Mouse (Mus musculus): ENCODE measurements around the gene Dock4.

The Dock4 gene

GRCm38 (mm10) chr12:40568971-40569968 is 123.5 kb downstream of the Dock4 start:
- DNase-seq (ENCODE audit: low read depth, low spot score), result no peak

GRCm38 (mm10) chr12:40570250-40570649 is 124.5 kb downstream of the Dock4 start:
- no peak for DNase-seq (ENCODE audit: low read depth, low spot score)

GRCm38 (mm10) chr12:40574051-40574450 is 128.3 kb downstream of the Dock4 start:
- no peak for DNase-seq (ENCODE audit: low read depth, low spot score)

- no peak for DNase-seq (ENCODE audit: low read depth, low spot score)
Observed at GRCm38 (mm10) chr12:40576749-40577148, 131.0 kb downstream of the Dock4 start.

DNA sequence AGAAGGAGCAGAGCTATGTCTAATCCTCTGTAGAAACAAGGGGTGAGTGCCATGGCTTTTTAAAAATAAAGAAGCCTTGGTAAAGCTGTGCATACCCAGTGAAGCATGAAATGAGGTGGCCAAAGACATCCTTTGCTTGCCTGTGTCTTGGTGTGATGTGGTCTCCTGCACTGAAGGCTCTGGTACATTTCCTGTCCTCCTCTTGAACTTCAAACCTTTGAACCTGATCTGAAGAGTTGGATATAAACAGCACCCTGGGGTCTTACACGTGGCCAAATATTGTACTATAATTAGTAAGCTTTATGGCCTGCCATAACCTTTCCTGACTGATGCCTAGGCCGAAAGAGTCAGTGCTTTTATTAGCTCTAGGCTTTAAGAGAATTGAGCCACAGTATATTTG is 134.6 kb downstream of the Dock4 start:
- DNase-seq (ENCODE audit: low read depth, low spot score), result peak; percentile 18

DNA sequence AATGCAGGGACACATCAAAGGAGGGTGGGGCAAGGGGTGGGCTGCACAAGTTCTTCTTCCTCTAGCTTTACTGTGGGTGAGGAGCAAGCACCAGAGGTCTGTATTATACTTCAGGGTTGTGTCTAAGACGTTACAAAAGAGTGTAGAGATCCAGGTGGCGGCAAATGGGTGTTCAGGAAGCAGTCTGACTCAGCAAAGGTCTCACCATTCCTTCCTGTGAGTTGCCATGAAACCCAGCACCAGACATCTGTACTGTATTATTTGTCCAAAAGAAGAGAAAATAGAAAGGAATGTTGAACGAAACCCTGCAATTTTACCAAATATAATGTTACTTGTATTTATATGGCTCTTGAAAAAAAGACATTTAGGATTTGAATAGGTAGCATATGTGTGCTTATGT is 135.3 kb downstream of the Dock4 start:
- no peak for DNase-seq (ENCODE audit: low read depth, low spot score)

DNA sequence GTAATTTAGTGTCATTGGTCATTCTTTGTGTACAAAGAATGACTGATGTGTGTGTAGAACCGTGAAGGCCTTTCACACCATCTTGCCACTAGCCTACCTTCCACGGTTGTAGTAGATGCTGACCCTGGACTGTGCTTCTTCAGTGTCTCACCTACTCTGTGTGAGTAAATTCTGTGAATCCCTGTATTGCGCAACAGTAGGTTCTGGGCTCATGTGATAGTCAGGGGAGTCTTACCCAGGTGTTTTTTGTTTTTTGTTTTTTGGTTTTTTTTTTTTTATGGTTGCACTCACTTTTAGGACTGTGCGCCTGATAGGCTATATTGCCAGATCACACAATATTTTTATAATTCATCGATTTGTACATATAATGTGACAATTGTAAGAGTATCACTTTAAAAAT is 136.3 kb downstream of the Dock4 start:
- DNase-seq (ENCODE audit: low read depth, low spot score), result no peak

DNA sequence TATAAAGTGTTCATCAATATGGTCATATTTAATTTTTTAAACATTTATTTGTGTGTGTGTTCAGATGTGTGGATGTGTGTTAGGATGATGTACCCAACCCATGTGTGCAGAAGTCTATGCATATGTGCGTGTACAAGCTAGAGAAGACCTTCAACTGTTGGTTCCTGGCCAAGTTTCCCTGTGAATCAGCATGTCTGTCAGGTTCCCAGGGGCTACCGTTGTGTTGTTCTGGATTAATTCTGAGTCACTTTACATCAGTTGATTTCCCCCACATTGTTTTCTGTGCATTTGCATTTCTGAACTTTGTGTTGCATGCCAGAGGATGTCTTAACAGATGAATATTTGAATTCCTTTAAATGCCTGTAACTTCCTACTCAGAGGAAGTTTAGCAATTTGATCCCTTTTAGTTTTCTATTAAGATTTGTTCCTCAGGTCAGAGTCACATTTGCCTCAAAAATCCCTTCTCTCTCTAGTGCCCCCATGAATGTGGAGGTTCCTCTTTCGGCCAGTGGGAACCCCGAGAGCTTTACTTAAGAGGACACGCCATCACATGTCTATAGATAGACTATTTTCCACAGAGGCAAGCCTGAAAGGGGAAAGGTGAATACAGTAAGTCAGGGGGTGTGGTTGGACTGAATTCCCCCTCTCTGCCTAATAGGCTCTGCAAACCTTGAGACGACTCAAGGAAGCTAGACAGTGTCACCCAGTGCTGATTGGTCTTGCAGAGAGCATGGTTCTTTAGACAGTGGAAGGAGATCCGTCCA is 139.0 kb downstream of the Dock4 start:
- DNase-seq (ENCODE audit: low read depth, low spot score), result no peak

DNA sequence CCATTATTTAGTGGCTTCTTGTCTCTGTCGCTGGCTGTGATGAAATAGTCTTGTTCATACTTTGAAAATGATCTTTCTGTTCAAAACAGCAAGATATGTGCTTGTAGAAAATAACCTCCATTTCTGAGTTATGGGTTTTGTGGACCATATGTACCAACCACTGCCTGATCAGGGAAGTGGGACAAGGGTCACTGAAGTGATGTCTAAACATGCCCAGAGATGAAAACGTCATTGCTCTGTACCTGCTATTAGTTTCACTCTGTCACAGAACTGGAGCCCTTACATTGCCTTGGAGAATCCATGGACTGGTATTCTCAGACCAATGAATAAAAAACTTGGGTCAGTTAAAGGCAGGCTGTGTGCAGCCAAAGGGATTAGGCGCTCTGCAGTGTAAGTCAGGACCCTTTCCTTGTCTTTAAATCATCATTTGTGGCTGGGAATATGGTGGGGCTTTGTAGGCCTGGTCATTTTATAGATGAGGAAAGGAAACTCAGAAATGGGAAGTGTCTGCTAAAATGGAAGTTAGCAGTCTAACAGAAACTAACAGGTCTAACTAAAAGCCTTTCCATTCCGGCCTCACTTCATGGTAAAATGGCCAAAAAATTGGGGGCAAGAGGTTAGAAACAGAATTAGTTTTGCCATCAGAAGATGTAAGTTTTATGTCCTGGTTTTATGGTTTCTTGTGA is 139.8 kb downstream of the Dock4 start:
- DNase-seq (ENCODE audit: low read depth, low spot score), result no peak

DNA sequence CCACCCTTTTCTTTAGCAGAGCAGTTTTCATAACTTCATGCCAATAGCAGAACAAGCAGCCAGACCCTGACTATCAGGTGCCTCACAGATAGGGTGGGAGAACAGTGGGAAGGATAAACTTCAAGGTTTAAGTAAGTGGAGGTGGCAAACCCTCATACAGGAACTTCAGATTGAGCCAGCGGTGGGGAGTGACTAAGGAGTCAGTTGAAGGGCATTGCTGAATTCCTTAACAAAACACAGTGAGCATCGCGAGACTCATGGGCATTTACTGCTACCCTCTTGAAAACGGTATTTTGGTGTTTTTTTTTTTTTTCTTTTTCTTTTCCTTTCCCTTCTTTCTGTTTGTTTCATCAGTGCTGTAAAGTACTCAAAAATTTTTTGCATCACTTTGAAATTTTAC is 148.4 kb downstream of the Dock4 start:
- no peak for DNase-seq (ENCODE audit: low read depth, low spot score)

GRCm38 (mm10) chr12:40595440-40595839 is 149.7 kb downstream of the Dock4 start:
- no peak for DNase-seq (ENCODE audit: low read depth, low spot score)

GRCm38 (mm10) chr12:40596020-40596419 is 150.3 kb downstream of the Dock4 start:
- no peak for DNase-seq (ENCODE audit: low read depth, low spot score)

DNA sequence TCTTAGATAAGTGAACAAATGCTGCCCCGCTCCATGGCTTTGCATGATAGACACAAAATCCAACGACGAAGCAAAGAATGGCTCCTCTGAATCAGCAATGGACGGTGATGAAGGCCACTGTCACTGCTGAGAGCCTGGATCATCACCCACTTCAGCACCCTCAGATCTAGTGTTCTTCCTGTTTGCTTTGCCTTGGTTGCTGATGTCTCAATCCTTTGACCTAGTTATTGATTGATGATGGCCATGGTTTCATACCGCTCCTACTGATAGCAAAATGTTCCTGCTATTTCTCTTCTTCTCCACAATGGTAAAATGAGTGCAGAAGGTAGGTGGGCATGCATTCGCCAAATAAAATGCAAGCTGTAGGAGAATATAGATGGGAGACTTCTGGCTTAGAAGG is 150.7 kb downstream of the Dock4 start:
- DNase-seq (ENCODE audit: low read depth, low spot score), result no peak

DNA sequence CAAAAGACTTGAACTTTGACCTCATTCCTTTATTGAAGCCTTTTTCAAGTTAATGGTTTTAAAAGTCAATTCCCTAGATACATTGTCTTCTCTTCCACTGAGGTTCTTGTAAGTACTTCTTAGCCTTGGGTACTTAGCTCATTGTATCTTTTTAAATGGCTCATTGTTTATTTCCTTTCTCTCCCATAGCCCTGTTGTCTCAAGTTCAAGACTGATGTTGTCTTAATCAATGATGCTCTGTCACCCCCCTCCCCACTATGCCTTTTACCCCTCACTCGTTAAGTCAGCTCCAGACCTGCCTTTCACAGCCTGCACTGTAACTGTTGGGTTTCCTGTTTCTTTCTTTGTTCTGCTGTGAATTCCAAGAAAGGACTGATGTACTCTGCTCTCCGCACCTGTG is 154.2 kb downstream of the Dock4 start:
- no peak for DNase-seq (ENCODE audit: low read depth, low spot score)

- DNase-seq (ENCODE audit: low read depth, low spot score), result no peak
Observed at GRCm38 (mm10) chr12:40605565-40605964, 159.8 kb downstream of the Dock4 start.

DNA sequence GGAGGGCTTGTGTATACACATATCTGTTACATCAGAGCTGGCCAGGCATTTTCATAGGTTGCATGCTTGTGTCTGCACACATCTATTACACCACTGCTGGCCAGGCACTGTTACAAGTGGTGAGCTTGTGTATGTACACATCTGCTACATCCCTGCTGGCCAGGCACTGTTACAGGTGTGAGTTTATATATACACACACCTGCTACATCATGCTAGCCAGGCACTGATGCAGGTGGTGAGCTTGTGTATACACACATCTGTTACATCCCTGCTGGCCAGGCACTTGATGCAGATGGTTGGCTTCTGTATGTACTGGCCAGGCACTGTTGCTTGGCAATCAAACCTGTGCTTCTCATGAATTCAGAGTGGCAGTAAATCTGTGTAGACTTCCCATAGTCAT is 177.2 kb downstream of the Dock4 start:
- no peak for DNase-seq (ENCODE audit: low read depth, low spot score)

DNA sequence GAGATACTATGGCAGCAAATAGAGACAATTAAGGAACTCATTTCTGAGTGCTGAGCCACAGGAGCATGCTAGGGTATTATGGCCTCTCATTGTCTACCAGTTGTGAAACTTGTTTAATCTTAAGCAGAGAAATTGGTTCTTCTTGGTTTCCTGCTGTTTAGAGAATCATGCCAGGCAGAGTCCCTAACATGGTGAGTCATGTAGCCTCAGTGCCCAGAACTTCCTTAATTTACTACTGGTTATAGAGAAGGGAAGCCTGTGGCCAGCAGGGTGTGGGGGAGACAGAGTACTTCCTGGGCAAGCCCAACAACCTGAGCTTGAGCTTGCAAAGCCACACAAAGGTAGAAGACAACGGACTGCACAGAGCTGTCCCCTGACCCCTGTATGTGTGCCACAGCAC is 180.8 kb downstream of the Dock4 start:
- no peak for DNase-seq (ENCODE audit: low read depth, low spot score)

DNA sequence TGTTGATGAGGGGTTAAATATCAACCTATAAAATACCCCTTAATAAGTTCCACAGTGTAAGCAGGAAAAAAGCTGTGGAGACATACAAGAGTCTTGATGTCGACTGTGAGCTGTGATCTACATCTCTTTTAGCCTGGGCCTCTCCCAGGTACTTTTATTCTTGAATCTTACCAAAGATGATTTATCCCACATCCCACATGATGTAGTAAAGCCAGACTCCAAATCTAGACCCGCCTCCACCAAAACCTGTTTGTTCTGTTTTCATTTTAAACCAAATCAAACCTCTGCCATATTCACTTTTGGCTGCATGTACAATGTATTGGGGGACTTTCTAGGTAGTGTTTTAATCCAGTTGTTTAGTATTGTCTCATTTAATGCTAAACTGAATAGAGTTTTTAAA is 187.5 kb downstream of the Dock4 start:
- DNase-seq (ENCODE audit: low read depth, low spot score), result no peak

DNA sequence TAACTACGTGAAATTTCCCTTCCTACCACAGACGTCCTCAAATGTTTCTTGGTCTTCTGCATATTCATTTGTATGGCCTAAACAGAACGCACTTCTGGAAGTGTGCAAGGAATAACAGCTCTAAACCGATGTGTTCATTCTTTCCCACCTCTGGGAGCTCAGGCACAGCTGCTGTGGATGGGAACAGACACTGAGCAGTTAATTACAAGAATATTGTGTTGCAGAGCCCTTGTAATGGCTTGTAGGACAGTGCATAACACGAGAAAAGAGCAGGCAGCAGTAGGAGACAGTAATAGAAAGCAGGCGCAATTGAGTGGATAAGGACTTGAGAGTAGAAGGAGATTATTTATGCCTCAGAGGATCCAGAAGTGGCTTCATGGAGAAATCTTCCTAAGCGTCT is 188.4 kb downstream of the Dock4 start:
- DNase-seq (ENCODE audit: low read depth, low spot score), result no peak

DNA sequence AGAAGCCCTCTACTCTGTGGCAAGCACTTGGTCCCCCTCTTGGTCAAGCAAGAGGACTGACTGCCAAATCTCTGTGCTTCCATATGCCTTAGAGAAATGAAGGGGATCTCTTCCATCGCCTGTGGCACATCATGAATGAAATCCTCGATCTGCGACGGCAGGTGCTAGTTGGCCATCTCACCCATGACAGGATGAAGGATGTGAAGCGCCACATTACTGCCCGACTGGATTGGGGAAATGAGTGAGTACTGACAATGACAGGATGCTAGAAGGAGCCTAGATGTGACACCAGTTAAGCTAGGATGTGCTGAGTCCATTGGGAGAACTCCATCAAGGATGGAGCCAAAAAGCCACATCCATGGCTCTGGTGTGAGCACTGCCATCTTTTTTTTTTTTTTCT is 190.2 kb downstream of the Dock4 start:
- no peak for DNase-seq (ENCODE audit: low read depth, low spot score)

GRCm38 (mm10) chr12:40637427-40637826 is 191.7 kb downstream of the Dock4 start:
- DNase-seq (ENCODE audit: low read depth, low spot score), result no peak

- no peak for DNase-seq (ENCODE audit: low read depth, low spot score)
Observed at GRCm38 (mm10) chr12:40645869-40646268, 200.1 kb downstream of the Dock4 start.
